Mouse (Mus musculus) spleen, adult 12 weeks (tissue): ENCODE measurements around the gene Il17re.

Experiments
- DNase-seq: peaks from one replicate; pipeline ENCODE4 v3.0.0; 2022; ENCODE audit warnings: low spot score

The Il17re gene

DNA sequence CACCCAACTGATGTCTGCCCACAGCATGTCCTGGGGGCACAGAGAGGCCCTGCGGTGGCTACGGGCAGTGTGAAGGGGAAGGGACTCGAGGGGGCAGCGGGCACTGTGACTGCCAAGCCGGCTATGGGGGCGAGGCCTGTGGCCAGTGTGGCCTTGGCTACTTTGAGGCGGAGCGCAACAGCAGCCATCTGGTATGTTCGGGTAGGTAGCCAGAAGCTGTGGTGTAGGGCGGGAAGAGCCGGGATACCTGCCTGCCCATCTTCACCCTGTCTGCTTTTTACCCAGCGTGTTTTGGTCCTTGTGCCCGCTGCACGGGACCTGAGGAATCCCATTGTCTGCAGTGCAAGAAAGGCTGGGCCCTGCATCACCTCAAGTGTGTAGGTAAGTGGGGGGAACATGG, 31.1 kb downstream of the Il17re start:
- DNase-seq, result no peak

- DNase-seq, result no peak
Observed at GRCm38 (mm10) chr6:113492101-113492864, 34.0 kb downstream of the Il17re start.

DNA sequence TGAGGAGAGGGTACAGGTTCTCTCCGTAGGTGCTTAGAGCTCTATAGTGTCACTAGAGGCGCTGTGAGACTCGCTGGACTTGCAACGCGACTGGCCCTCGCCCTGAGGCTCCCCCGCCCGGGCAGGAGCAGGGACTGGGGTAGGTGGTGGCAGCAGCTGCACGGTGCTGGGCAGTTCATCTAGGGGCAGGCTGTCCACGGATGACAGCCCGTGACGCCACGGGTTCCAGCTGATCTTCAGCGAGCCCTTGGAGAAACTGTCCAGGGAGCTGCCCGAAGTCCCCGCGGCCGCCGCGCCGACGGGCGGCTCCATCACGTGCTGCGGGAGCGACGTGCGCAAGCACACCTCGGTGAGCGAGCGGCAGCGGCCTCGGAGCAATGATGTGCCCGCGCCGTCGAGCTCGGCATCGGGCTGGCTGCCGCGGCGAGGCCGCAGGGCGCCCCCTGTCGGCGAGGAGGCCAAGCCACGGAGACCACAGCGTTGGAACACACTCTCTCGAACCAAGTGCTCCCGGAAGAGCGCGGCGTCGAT, 36.0 kb downstream of the Il17re start:
- DNase-seq, result peak; percentile 77

- no peak for DNase-seq
Observed at GRCm38 (mm10) chr6:113495071-113495675, 36.9 kb downstream of the Il17re start.

GRCm38 (mm10) chr6:113499346-113499745, 41.1 kb downstream of the Il17re start:
- DNase-seq, result no peak

DNA sequence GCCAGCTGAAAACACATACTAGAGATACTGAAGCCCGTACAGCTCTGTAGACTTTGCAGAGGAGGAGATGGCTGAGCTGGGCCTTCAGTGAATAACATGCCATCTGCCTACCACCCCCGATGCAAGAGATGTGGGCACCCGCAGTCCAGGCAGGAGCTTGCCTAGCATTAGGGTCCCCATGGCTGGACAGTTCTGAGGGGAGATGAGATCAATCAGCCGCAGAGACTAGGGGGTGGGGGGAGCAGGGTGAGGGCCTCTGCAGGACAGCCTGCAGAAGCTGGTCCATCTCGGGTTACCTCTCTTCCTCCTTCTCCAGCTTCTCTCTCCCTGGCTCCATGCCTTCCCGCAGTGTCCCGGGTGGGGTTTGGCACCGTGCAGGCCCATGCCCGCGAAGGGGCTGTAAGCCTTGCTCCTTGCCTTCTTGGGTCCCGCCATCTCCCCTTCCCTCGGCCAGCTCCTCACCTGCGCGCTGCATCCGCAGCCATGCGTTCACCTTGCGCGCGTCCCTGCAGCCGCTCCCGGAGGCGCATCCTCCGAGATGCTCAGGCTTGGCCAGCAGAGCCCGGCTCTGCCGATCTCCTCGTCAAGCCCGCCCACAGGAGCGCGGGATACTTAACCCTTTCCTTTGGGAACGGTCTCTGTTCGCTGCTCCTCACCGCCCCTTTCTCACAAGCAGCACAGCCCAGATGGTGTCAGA, 43.3 kb downstream of the Il17re start, which contains the start of gene Prrt3:
TSS of gene Prrt3 (minus strand) at position 544 of the 697 bp plus-strand sequence.
- no peak for DNase-seq

DNA sequence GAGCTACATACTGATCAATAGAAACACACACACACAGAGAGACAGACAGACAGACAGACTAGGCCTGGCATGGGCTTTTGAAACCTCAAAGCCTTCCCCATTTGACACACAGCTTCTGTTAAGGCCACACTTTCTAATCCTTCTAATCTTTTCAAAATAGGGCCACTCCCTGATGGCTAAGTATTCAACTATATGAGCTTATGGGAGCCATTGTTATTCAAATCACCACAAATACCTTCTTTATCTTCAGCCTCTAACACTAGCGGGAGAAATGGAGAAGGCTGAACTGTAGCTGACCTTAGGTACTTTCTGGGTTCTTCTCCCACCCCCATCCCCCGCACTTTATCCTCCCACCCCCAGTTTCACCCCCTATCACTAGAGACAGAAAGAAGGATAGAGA, 44.5 kb downstream of the Il17re start:
- DNase-seq, result no peak

GRCm38 (mm10) chr6:113505689-113506088, 47.4 kb downstream of the Il17re start:
- no peak for DNase-seq

DNA sequence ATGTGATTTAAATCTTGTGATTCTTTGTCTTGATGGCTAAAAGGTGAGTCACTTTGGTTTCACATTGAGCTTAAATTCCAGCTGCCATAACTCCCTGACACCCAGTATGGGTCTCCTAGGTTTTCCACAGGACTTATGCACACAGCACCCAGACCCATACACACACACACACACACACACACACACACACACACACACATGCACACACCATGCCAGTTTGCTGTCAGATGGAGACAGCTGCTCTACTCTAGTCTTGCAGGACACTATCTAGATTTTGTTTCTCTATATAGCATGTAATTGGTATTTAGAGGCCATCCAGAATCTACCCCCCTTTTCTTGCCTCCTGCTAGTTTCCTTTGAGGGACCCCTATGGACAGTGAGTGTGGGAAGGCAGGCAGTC, 48.8 kb downstream of the Il17re start:
- DNase-seq, result no peak

DNA sequence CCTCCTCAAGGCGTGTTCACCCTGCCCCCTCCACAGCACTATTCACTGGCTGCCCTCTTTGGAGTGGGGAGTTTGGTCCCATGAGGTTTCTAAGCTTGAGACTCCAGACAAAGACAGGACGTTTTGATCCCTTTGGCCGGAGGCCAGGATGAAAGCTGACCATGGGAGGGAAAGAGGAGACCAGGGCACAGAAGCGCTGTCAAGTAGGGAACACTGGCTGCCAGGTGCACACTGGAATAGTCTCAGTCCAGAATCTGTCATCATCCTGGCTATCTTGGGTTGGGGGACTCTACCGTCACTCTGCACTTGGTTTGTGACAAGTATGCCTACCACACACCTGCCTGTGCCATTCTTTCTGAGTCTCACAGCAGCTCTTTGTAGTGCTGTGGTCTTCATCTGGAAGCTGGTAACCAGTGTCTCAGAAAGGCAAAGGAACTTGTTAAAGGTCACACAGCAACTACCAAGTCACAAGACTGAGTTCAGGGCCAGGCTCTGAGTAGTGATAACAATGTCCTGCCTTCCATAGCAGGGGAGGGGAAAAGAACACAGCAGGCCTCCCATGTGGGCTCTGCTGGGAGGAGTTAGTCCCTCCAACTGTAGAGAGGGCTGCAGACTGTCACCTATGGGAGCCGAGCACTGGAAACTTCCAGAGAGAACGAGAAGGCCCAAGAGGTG, 50.1 kb downstream of the Il17re start:
- no peak for DNase-seq

DNA sequence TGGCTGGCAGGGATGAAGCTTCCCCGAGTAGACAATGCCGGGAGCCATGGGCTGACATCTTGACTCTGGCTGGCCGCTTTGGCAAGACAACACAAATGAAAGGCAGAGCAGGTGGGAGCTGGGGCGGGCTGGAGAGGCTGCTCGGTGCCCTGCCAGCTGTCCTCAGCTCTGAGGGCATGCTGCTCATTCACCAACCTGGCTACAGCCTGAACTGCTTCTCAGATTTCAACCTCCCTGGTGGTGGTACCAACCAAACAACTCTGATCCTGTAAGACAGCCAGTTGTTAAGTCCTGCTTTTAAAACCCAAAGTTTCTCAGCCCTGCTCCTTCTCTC, 50.6 kb downstream of the Il17re start:
- no peak for DNase-seq

- DNase-seq, result no peak
Observed at GRCm38 (mm10) chr6:113513944-113514343, 55.7 kb downstream of the Il17re start.

GRCm38 (mm10) chr6:113514600-113514999, 56.3 kb downstream of the Il17re start:
- no peak for DNase-seq

DNA sequence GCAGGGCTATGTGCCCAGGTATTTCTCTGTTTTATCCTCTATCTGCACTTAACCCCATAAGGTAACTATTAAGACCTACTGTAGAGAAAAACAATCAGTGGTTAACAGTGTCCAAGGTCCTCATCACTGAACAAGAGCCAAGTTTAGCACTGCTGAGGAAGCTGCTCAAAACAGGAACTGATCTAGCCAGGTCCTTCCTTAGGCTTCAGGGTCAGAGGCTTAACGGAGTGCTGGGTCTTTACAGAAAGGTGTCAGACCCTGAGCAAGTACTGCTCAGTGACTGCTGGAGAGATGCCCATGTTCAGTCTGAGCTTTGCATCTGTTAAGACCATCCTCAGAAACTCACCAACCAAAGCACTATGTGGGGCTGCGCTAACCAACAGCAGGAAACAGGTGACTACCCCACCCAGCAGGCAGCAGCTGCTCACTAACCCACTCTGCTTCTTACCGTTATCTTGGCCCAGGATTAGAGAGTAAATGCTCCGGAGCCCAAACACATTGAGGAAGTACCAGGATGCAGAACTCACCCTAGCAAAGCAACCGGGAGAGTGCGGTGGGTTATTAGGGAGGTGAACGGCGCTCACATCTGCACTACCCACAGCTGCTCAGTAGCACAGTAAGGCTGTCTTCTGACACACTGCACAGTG, 59.3 kb downstream of the Il17re start:
- no peak for DNase-seq
